Mouse (Mus musculus): ENCODE data around the gene Ttc32.

DNA sequence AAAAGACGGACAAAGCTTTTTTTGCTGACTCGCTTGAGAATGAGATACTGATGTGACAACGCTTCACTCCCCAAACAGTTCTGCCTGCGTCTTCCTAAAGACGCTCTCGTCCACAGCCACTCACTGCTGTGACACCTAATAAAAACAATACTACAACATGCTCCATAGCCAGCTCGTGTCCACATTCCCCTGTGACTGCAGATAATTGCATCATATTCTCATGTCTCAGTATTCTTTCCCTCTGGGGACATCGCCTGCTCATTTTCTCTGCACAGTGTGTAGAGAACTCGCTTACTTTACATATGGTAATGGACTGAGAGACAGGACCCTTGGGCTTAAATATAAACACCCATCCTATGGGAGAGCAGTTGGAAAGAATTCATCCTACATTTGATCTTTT is 6.6 kb downstream of the Ttc32 start:
- TF ChIP-seq RAD21 (IDR thresholded peaks at IDR 0.05; ENCODE audit: low read depth, low read length) (no peak), CTCF (conservative IDR thresholded peaks at IDR 0.05 in 1 of 2, IDR thresholded peaks at IDR 0.05 in 1 of 2; ENCODE audit: low read depth in 2 of 2, low read length in 2 of 2) (no peak), MAX (IDR thresholded peaks at IDR 0.05; ENCODE audit: low read length) (no peak)

Data from CH12.LX (cell line).